8 mouse cellular contexts compared by ENCODE assay signal in the genomic region with DNA sequence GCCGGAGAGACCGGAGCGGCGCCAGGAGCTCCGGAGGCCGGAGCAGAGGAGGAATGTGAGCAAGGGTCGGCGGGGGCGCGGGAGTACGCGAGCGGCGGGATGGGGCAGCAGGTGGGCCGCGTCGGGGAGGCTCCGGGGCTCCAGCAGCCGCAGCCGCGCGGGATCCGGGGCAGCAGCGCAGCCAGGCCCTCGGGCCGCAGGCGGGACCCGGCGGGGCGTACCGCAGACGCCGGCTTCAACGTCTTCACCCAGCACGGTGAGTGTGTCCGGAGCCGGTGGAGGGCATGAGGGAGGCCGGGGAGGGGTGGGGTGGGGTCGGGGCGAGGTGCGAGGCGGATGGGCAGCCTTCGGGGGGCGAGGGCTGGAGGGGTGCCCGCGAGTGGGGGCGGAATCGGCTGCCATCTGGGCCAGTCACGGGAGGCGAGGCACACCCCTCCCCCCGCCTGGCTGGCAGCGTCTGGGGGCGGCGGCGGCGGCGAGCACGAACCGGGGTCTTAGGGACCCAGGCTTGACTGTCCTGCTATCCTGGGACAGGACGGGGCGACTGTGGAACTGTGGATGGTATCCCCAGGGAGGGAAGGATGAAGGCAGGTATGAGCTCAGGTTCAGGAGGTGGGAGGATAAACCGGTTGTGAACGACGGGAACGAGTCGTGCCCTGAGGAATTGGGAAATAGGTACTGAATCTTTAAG. TPM values are rescaled to one million over a fixed set of nuclear protein-coding genes. Genes with fewer than 3 reads are reported as not detected.
DNase-seq lines count a peak whose midpoint lies in the region; ATAC-seq and TF ChIP-seq lines count a peak whose summit lies in the region.

No protein-coding gene starts in this region.

- peak; percentile 68 for ATAC-seq in forebrain, embryonic 14.5 days
- ATAC-seq in lung, embryonic 16.5 days (ENCODE audit: low read depth): peak; percentile 47

- WGBS in forebrain, embryonic 14.5 days: under 1% methylated on average over 55 of the region's 66 CpGs
- WGBS in lung, embryonic 16.5 days: under 1% methylated on average over 34 of the region's 66 CpGs

- peak overlapping the region; percentile 62 for H3K4me2 ChIP-seq in forebrain, embryonic 14.5 days (ENCODE audit: low read length)
- peak overlapping the region; percentile 64 for H3K4me2 ChIP-seq in lung, embryonic 16.5 days (ENCODE audit: low read depth, low read length)

- H3K27ac ChIP-seq in ES-E14 (ENCODE audit: insufficient read depth, low read depth, low read length, poor library complexity, severe bottlenecking): peak overlapping the region; percentile 76
- H3K27ac ChIP-seq in forebrain, embryonic 14.5 days (ENCODE audit: low read depth, low read length): peak overlapping the region; percentile 98
- H3K27ac ChIP-seq in lung, embryonic 16.5 days (ENCODE audit: low read length): peak overlapping the region; percentile 93

- H3K4me1 ChIP-seq in ES-E14 (ENCODE audit: control insufficient read depth in 2 of 2, insufficient read depth in 2 of 2, low read length in 2 of 2, poor library complexity in 1 of 2): peaks cover 0 to 2% of the 10 kb centered on the region in 2 experiments; a peak in 1 of 4 replicates
- H3K4me1 ChIP-seq in forebrain, embryonic 14.5 days (ENCODE audit: control insufficient read depth, insufficient read depth, low read length): 0 out of 2 replicates have a peak, but pooled peaks cover 4% of the 10 kb centered on the region
- peaks cover 5% of the 10 kb centered on the region; the same call in 1 of the 2 replicates for H3K4me1 ChIP-seq in lung, embryonic 16.5 days (replicated peaks; ENCODE audit: control insufficient read depth, insufficient read depth, low read length)

- intact Hi-C loops in heart, postnatal 36 days (cut with DNase I): loop anchor here (2.0 to 5.0 kb wide), 4 partner anchors 56 to 137 kb away; a partner anchor contains a TSS

- in situ Hi-C loops in ES-E14 (cut with MboI; ENCODE audit: low sequenced_read_pairs in 2 of 2, unreplicated experiment in 2 of 2): no loop called here

- H3K27me3 ChIP-seq in forebrain, embryonic 14.5 days (replicated peaks; ENCODE audit: control insufficient read depth, insufficient read depth, low read length): no peaks in the 10 kb centered on the region
- no peaks in the 10 kb centered on the region for H3K27me3 ChIP-seq in lung, embryonic 16.5 days (ENCODE audit: control insufficient read depth, insufficient read depth, low read depth, low read length)

- no peaks in the 10 kb centered on the region for H3K9me3 ChIP-seq in ES-E14 (ENCODE audit: control insufficient read depth, insufficient read depth, low read depth, low read length)
- H3K9me3 ChIP-seq in forebrain, embryonic 14.5 days (replicated peaks; ENCODE audit: control insufficient read depth, low read length): no peaks in the 10 kb centered on the region
- no peaks in the 10 kb centered on the region for H3K9me3 ChIP-seq in lung, embryonic 16.5 days (ENCODE audit: control insufficient read depth, low read length)

- no peak for DNase-seq in ES-E14 (ENCODE audit: low read depth, low spot score)
- DNase-seq in cerebellum, adult 11 months: peak; percentile 50
- peak; percentile 61 for DNase-seq in forebrain, embryonic 14.5 days (ENCODE audit: low spot score)
- DNase-seq in heart, postnatal 36 days: peak; percentile 49 to 51
- DNase-seq in layer of hippocampus, adult 9-11 months: peak; percentile 42
- peak; percentile 62 for DNase-seq in ovary, postnatal 36 days (ENCODE audit: low spot score)
- DNase-seq in thymus, postnatal 36 days: peak; percentile 62 to 76

- peak overlapping the region; percentile 99 for H3K9ac ChIP-seq in ES-E14 (ENCODE audit: insufficient read depth, low read depth, low read length, poor library complexity, severe bottlenecking)
- H3K9ac ChIP-seq in forebrain, embryonic 14.5 days (ENCODE audit: low read length): peak overlapping the region; percentile 99
- H3K9ac ChIP-seq in lung, embryonic 16.5 days (ENCODE audit: low read length): peak overlapping the region; percentile 99

- H3K36me3 ChIP-seq in ES-E14 (ENCODE audit: control insufficient read depth, insufficient read depth, low read length, poor library complexity, severe bottlenecking): no peaks in the 10 kb centered on the region
- H3K36me3 ChIP-seq in forebrain, embryonic 14.5 days (ENCODE audit: control insufficient read depth, insufficient read depth, low read length): no peaks in the 10 kb centered on the region
- no peaks in the 10 kb centered on the region for H3K36me3 ChIP-seq in lung, embryonic 16.5 days (ENCODE audit: control insufficient read depth, insufficient read depth, low read length)

- peak overlapping the region; percentile 96 to 99 for H3K4me3 ChIP-seq in ES-E14 (ENCODE audit: insufficient read depth in 1 of 2, low read depth in 1 of 2, low read length in 2 of 2, poor library complexity in 1 of 2, severe bottlenecking in 1 of 2)
- peak overlapping the region; percentile 96 for H3K4me3 ChIP-seq in forebrain, embryonic 14.5 days (ENCODE audit: low read depth, low read length)
- peak overlapping the region; percentile 98 for H3K4me3 ChIP-seq in lung, embryonic 16.5 days (ENCODE audit: low read length)

TF ChIP-seq in ES-E14, 5 proteins besides CTCF, POLR2A, EP300 and RAD21:
- TF ChIP-seq ZC3H11A (IDR thresholded peaks at IDR 0.05; ENCODE audit: borderline replicate concordance, low read depth, low read length) (no peak), HCFC1 (IDR thresholded peaks at IDR 0.05; ENCODE audit: borderline replicate concordance, insufficient read depth, low read length) (0 out of 2 replicates have a peak, but pooled peaks have one; percentile 4)
TF ChIP-seq in ES-E14: peak in this region for 1.

RNA-seq across cellular contexts. Expression of a gene that starts 0.5 kb away (rescaled TPM):
- total RNA-seq in ES-E14 (2012; rRNA removed): 41.1 and 42.3 TPM in 2 replicates
- 5.7 and 8.0 TPM in 2 replicates for polyA plus RNA-seq in forebrain, embryonic 14.5 days (2014; fragmentation: Nextera tagmentation; extraction: Ambion mirVana)
- total RNA-seq in heart, postnatal 36 days (2021): 10 to 100 TPM; 21.0 to 21.5 TPM
- polyA plus RNA-seq in lung, embryonic 16.5 days (2015; fragmentation: Nextera tagmentation; extraction: Ambion mirVana): 3.5 and 4.2 TPM in 2 replicates

RNA-seq across cellular contexts. Expression of a gene that starts 35.3 kb away (rescaled TPM):
- 19.4 and 20.3 TPM in 2 replicates for total RNA-seq in ES-E14 (2012; rRNA removed)
- 0.67 and 1.0 TPM in 2 replicates for polyA plus RNA-seq in forebrain, embryonic 14.5 days (2014; fragmentation: Nextera tagmentation; extraction: Ambion mirVana)
- total RNA-seq in heart, postnatal 36 days (2021): 10 to 100 TPM; 48.9 to 51.9 TPM
- 0.34 and 0.69 TPM in 2 replicates for polyA plus RNA-seq in lung, embryonic 16.5 days (2015; fragmentation: Nextera tagmentation; extraction: Ambion mirVana)
